Mouse (Mus musculus) thymus, adult 2 months (tissue): Measurements from ENCODE around the gene Shf. TPM values are rescaled to one million over a fixed set of nuclear protein-coding genes. Genes with fewer than 3 reads are reported as not detected.
"Not testable (repeated sequence)": the region's sequence is repeated elsewhere in the genome, so short reads cannot be mapped to it uniquely, and the experiment has no call there.

Experiments
- DNase-seq: peaks from one replicate; pipeline ENCODE4 v3.0.0; 2021
- H3K27ac ChIP-seq: fragments of 200-500 bp; 2 replicates; pipeline ENCODE4 v1.5.1; 2012; ENCODE audit warnings: low read length, control low read depth; ENCODE audit not compliant: control insufficient read depth, insufficient read depth
- H3K27me3 ChIP-seq: fragments of 200-500 bp; 2 replicates; pipeline ENCODE4 v1.6.1; 2012; ENCODE audit warnings: mild to moderate bottlenecking, low read length, moderate library complexity, mixed read lengths; ENCODE audit not compliant: control insufficient read depth, insufficient read depth
- H3K36me3 ChIP-seq: fragments of 200-500 bp; 2 replicates; pipeline ENCODE4 v1.6.1; 2012; ENCODE audit warnings: mild to moderate bottlenecking, low read length, moderate library complexity; ENCODE audit not compliant: control insufficient read depth, insufficient read depth
- H3K4me1 ChIP-seq: fragments of 200-500 bp; replicated peaks from 2 replicates; pipeline ENCODE4 v1.6.1; 2012; ENCODE audit warnings: low read length; ENCODE audit not compliant: control insufficient read depth, insufficient read depth
- H3K4me3 ChIP-seq: fragments of 200-500 bp; 2 replicates; pipeline ENCODE4 v1.5.1; 2012; ENCODE audit warnings: mild to moderate bottlenecking, low read length, control low read depth, moderate library complexity; ENCODE audit not compliant: control insufficient read depth, insufficient read depth
- CTCF ChIP-seq: fragments of 200-500 bp; IDR thresholded peaks from 2 replicates; pipeline ENCODE4 v1.5.1; 2012; ENCODE audit warnings: mild to moderate bottlenecking, control low read depth, low read length, moderate library complexity, borderline replicate concordance; ENCODE audit not compliant: control insufficient read depth, poor library complexity, insufficient read depth; ENCODE audit errors: extremely low read depth
- POLR2A ChIP-seq: fragments of 200-500 bp; IDR thresholded peaks from 2 replicates; pipeline ENCODE4 v1.6.1; 2012; ENCODE audit warnings: mild to moderate bottlenecking, low read length, control low read depth, moderate library complexity; ENCODE audit not compliant: control insufficient read depth, poor library complexity, insufficient read depth; ENCODE audit errors: extremely low read depth
- WGBS: fragments of 180-500 bp; shearing (Covaris S2); methylation state at CpG from one replicate; pipeline ENCODE4 v1.1.7; 2018; 5-methylcytosine and 5-hydroxymethylcytosine counted together
- polyA plus RNA-seq: library from polyadenylated mRNA; depleted of rRNA; stranded (reverse); fragments of >200 nt; gene quantifications from 2 replicates; pipeline ENCODE4 v1.2.3, GENCODE M21; 2012

The Shf gene
- polyA plus RNA-seq, 1 experiment: 41.9 TPM

DNA sequence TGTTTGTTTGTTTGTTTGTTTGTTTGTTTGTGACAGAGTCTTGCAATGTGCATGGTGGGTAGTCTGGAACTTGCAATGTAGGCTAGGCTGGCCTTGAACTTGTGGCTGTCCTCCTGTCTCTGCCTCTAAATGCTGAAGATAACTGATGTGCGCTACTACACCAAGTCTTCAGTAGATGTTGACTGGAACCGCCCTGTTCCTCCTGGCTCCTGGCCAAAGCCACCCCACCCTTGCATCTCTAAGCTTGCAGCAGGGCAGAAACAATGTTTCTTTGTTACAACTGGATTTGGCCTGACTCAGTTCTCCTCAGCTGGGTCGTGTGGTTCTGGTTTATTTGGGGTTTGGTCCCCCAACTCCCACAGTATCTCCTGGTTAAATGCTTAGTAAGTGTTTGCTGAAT is 34.8 kb downstream of the Shf start:
- 72% methylated on average over 3 of the region's 3 CpGs for WGBS
- DNase-seq: no peak
- TF ChIP-seq CTCF (no peak), POLR2A (no peak)
- H3K27me3 ChIP-seq: no peaks in the 10 kb centered on the region
- no peak overlapping the region for H3K27ac ChIP-seq
- H3K4me3 ChIP-seq: no peak overlapping the region
- H3K4me1 ChIP-seq: no peaks in the 10 kb centered on the region
- no peaks in the 10 kb centered on the region for H3K36me3 ChIP-seq

DNA sequence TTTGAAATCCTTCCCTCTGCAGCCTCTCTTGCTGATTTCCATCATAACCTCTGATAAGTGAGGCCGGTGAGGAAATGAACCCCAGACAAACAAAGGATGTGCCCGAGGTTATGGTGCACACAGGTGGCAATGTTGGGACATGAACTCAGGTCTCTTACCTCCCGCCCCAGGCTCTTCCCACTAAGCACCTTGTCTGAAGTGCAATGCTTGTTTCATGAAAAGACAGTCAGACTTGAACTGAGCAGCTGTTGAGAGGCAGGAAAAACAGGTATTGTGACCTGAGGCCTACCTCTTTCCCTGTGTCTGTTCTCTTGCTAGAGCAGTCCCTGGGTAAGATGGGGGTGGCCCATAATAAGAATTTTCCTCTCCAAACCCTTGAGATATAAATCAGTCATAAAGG is 36.7 kb downstream of the Shf start:
- Histone ChIP-seq H3K4me1 (no peaks in the 10 kb centered on the region), H3K27ac (no peak overlapping the region), H3K36me3 (no peaks in the 10 kb centered on the region), H3K27me3 (no peaks in the 10 kb centered on the region), H3K4me3 (no peak overlapping the region)
- 86% methylated on average over 3 of the region's 3 CpGs for WGBS
- DNase-seq: no peak
- no peak for TF ChIP-seq POLR2A
- no peak for TF ChIP-seq CTCF

DNA sequence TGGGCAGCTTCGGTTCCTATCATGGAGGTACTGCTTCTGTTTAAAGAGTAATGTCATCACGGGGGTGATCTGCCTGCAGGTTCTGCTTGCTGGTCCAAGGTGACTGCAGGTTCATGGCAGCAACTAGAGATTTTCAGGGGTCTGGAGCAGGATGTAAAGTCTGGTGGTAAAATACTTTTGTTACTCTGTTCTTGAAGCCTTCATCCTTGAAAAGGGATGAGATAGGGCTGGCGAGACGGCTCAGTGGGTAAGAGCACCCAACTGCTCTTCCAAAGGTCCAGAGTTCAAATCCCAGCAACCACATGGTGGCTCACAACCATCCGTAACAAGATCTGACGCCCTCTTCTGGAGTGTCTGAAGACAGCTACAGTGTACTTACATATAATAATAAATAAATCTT is 38.6 kb downstream of the Shf start:
- H3K27ac ChIP-seq, DNase-seq, H3K36me3 ChIP-seq, H3K27me3 ChIP-seq, H3K4me1 ChIP-seq, H3K4me3 ChIP-seq: not testable (repeated sequence)
- 90% methylated on average over 6 of the region's 6 CpGs for WGBS

DNA sequence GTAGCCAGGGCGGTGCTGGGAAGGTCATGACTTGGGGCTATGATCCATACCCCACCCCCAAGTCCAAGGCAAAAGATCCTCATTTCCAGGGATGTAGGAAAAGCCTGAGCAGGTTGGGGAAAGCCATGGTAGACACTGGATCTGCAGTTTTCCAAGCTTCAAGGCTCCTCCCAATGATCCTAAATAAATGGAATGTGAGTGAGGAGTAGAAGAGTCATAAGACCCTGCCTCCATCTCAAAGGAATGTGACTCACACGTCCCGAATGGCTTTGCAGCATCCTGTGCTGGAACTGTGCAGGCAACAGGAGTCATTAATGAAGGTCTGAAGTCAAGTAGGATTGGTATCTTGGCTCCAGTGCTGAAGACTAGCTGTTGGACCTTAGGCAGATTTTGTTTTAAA is 41.0 kb downstream of the Shf start:
- TF ChIP-seq CTCF (no peak), POLR2A (no peak)
- H3K4me3 ChIP-seq: no peak overlapping the region
- no peaks in the 10 kb centered on the region for H3K4me1 ChIP-seq
- no peak overlapping the region for H3K27ac ChIP-seq
- WGBS: 77% methylated on average over 3 of the region's 3 CpGs
- no peaks in the 10 kb centered on the region for H3K27me3 ChIP-seq
- DNase-seq: no peak
- no peaks in the 10 kb centered on the region for H3K36me3 ChIP-seq

DNA sequence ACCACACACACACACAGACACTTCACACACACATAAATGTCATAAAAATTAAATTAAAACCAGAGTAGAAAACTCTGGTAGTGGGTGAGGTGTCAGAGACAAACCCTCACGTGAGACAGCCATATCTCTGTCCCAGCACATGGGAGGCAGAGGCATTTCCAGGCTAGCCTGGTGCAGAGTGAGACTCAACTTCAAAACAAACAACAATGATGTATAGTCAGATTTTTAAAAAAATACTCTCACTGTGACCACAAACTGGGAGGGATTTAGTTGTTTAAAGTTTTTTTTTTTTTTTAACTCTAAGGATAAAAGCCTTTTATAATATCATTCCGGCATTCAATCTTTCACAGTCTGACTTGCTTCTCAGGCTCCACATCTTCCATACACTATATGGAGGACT is 43.6 kb downstream of the Shf start:
- Histone ChIP-seq H3K4me3 (no peak overlapping the region), H3K4me1 (no peaks in the 10 kb centered on the region), H3K27me3 (no peaks in the 10 kb centered on the region), H3K36me3 (no peaks in the 10 kb centered on the region), H3K27ac (no peak overlapping the region)
- WGBS: 84% methylated on average over 2 of the region's 2 CpGs
- no peak for TF ChIP-seq CTCF
- TF ChIP-seq POLR2A: no peak
- DNase-seq: no peak

DNA sequence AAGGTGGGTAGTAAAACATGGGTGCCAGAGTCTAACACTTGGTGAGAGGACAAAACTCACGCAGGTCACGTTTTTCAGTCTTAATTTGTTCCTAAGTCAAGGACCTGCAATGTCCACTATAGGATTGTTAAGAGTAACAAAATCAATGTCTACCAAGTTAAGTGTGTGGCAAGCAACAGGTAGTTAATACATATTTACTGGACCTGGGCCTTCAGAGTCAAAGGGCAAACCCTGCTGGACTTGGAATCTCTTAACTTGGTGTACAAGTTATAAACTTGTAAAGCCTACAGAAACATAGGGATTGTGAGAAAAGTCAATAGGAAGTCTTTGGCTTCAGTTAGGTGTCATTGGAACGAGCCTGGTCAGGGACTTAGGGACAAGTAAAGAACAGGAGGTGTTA is 44.4 kb downstream of the Shf start:
- Histone ChIP-seq H3K4me1 (no peaks in the 10 kb centered on the region), H3K27ac (no peak overlapping the region), H3K36me3 (no peaks in the 10 kb centered on the region), H3K27me3 (no peaks in the 10 kb centered on the region), H3K4me3 (no peak overlapping the region)
- WGBS: 92% methylated on average over 3 of the region's 3 CpGs
- no peak for DNase-seq
- TF ChIP-seq CTCF: no peak
- no peak for TF ChIP-seq POLR2A

DNA sequence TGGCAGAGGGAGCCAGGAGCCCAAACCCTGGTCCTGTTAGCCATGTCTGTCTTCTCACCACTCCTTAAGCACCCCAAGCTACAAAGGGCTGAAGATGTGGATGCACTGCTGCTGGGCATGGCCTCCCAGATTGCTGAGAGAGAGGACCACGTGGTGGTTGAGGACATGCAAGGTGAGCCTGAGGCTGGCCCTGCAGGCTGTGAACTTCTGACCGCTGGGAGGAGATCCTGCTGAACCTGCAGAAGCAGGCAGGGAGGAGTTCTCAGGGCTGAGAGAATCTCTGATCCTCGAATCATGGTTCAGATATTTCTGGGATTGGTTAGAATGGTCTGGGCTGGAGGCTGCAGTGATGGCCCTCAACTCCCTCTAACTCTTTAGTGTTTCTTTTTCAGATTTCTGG is 45.0 kb downstream of the Shf start:
- H3K27ac ChIP-seq: no peak overlapping the region
- H3K4me3 ChIP-seq: no peak overlapping the region
- no peaks in the 10 kb centered on the region for H3K4me1 ChIP-seq
- 80% methylated on average over 3 of the region's 3 CpGs for WGBS
- DNase-seq: no peak
- no peaks in the 10 kb centered on the region for H3K27me3 ChIP-seq
- H3K36me3 ChIP-seq: no peaks in the 10 kb centered on the region
- TF ChIP-seq CTCF (no peak), POLR2A (no peak)

DNA sequence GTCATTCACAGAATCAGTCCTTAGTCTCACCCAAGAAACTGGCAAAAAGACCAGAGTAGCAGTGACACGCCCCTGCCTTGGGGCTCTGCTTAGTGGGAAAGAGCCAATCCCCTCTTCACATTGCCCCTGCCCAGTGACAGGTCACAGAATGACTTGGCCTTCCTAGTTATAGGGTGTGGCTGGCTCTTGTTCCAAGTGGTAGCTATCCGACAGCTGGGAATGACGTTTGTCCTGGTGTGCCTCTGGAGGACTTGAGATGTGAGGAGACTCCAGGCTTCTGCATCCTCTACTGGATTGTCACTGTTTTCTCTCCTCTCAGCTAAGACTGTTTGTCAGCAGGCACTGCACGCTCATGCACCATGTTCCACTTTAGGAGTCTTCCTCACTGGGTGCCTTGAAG is 51.6 kb downstream of the Shf start:
- Histone ChIP-seq H3K36me3 (no peaks in the 10 kb centered on the region), H3K27ac (no peak overlapping the region), H3K27me3 (peaks cover 10% of the 10 kb centered on the region), H3K4me3 (no peak overlapping the region), H3K4me1 (peaks cover 8% of the 10 kb centered on the region)
- WGBS: 79% methylated on average over 4 of the region's 4 CpGs
- TF ChIP-seq CTCF (no peak), POLR2A (no peak)
- DNase-seq: no peak
